Mouse (Mus musculus): ENCODE results near the gene St6galnac4. TPM values are rescaled to one million over a fixed set of nuclear protein-coding genes. Genes with fewer than 3 reads are reported as not detected.
A peak's percentile ranks its signal among the peaks of the same experiment; 100 is the strongest.

St6galnac4 gene
- 30.4 and 35.1 TPM in 2 replicates for polyA plus RNA-seq (2014; fragmentation: Nextera tagmentation; extraction: Ambion mirVana)

- Histone ChIP-seq H3K27me3 (ENCODE audit: control insufficient read depth, insufficient read depth, low read length) (no peaks in the 10 kb centered on the region), H3K9me3 (ENCODE audit: control insufficient read depth, low read length) (no peaks in the 10 kb centered on the region), H3K36me3 (ENCODE audit: control insufficient read depth, insufficient read depth, low read length) (no peaks in the 10 kb centered on the region), H3K4me2 (ENCODE audit: low read depth, low read length) (peak within 1 kb of the TSS; percentile 66), H3K9ac (replicated peaks; ENCODE audit: low read depth, low read length) (peak within 1 kb of the TSS; percentile 65), H3K27ac (ENCODE audit: low read depth, low read length) (peak within 1 kb of the TSS; percentile 44; the same call in 1 of the 2 replicates), H3K4me3 (ENCODE audit: low read depth, low read length) (peak within 1 kb of the TSS; percentile 49), H3K4me1 (ENCODE audit: control insufficient read depth, insufficient read depth, low read length) (peaks cover 12% of the 10 kb centered on the region; the same call in 1 of the 2 replicates)
- ATAC-seq (ENCODE audit: low read depth), result peak; percentile 84
- under 1% methylated on average over 29 of the region's 38 CpGs for WGBS
These were observed at the start of gene St6galnac4 for GRCm38 (mm10) chr2:32586871-32587351. St6galnac4 (plus strand) TSS chr2:32587095.

- Histone ChIP-seq H3K4me2 (ENCODE audit: low read depth, low read length) (peak overlapping the region; percentile 82), H3K9me3 (ENCODE audit: control insufficient read depth, low read length) (no peaks in the 10 kb centered on the region), H3K36me3 (ENCODE audit: control insufficient read depth, insufficient read depth, low read length) (no peaks in the 10 kb centered on the region), H3K4me3 (ENCODE audit: low read depth, low read length) (peak overlapping the region; percentile 86), H3K4me1 (ENCODE audit: control insufficient read depth, insufficient read depth, low read length) (peaks cover 40% of the 10 kb centered on the region), H3K27me3 (ENCODE audit: control insufficient read depth, insufficient read depth, low read length) (no peaks in the 10 kb centered on the region), H3K27ac (ENCODE audit: low read depth, low read length) (no peak overlapping the region), H3K9ac (replicated peaks; ENCODE audit: low read depth, low read length) (peak overlapping the region; percentile 94)
- 11% methylated on average over 9 of the region's 9 CpGs for WGBS
- ATAC-seq (ENCODE audit: low read depth), result no peak
These were observed 49.5 kb upstream of the St6galnac4 start for GRCm38 (mm10) chr2:32537360-32537905.

- H3K4me2 ChIP-seq (ENCODE audit: low read depth, low read length), result peak overlapping the region; percentile 82
- peak overlapping the region; percentile 32; the same call in 1 of the 2 replicates for H3K9ac ChIP-seq (replicated peaks; ENCODE audit: low read depth, low read length)
- no peak for ATAC-seq (ENCODE audit: low read depth)
- peaks cover 41% of the 10 kb centered on the region for H3K4me1 ChIP-seq (ENCODE audit: control insufficient read depth, insufficient read depth, low read length)
- no peaks in the 10 kb centered on the region for H3K9me3 ChIP-seq (ENCODE audit: control insufficient read depth, low read length)
- H3K27ac ChIP-seq (ENCODE audit: low read depth, low read length), result no peak overlapping the region
- H3K4me3 ChIP-seq (ENCODE audit: low read depth, low read length), result peak overlapping the region; percentile 86
- no peaks in the 10 kb centered on the region for H3K36me3 ChIP-seq (ENCODE audit: control insufficient read depth, insufficient read depth, low read length)
- H3K27me3 ChIP-seq (ENCODE audit: control insufficient read depth, insufficient read depth, low read length), result no peaks in the 10 kb centered on the region
- WGBS, result 68% methylated on average over 5 of the region's 5 CpGs
These were observed 49.0 kb upstream of the St6galnac4 start for GRCm38 (mm10) chr2:32537941-32538340.

GRCm38 (mm10) chr2:32538461-32538860 lies 48.4 kb upstream of the St6galnac4 start:
- WGBS, result 74% methylated on average over 4 of the region's 4 CpGs
- H3K4me1 ChIP-seq (ENCODE audit: control insufficient read depth, insufficient read depth, low read length), result peaks cover 43% of the 10 kb centered on the region

GRCm38 (mm10) chr2:32539452-32539981 lies 47.4 kb upstream of the St6galnac4 start:
- H3K27me3 ChIP-seq (ENCODE audit: control insufficient read depth, insufficient read depth, low read length), result no peaks in the 10 kb centered on the region
- H3K27ac ChIP-seq (ENCODE audit: low read depth, low read length), result no peak overlapping the region
- no peak overlapping the region; the same call in 1 of the 2 replicates for H3K4me2 ChIP-seq (ENCODE audit: low read depth, low read length)
- H3K36me3 ChIP-seq (ENCODE audit: control insufficient read depth, insufficient read depth, low read length), result no peaks in the 10 kb centered on the region
- H3K4me1 ChIP-seq (ENCODE audit: control insufficient read depth, insufficient read depth, low read length), result peaks cover 36% of the 10 kb centered on the region
- WGBS, result 82% methylated on average over 14 of the region's 14 CpGs
- H3K9ac ChIP-seq (replicated peaks; ENCODE audit: low read depth, low read length), result no peak overlapping the region
- H3K4me3 ChIP-seq (ENCODE audit: low read depth, low read length), result no peak overlapping the region
- H3K9me3 ChIP-seq (ENCODE audit: control insufficient read depth, low read length), result no peaks in the 10 kb centered on the region
- no peak for ATAC-seq (ENCODE audit: low read depth)

More at GRCm38 (mm10) chr2:32538461-32538860, 48.4 kb upstream of the St6galnac4 start:
- H3K27me3 ChIP-seq (ENCODE audit: control insufficient read depth, insufficient read depth, low read length), result no peaks in the 10 kb centered on the region
- no peaks in the 10 kb centered on the region for H3K9me3 ChIP-seq (ENCODE audit: control insufficient read depth, low read length)
- peak overlapping the region; percentile 82 for H3K4me2 ChIP-seq (ENCODE audit: low read depth, low read length)
- H3K9ac ChIP-seq (replicated peaks; ENCODE audit: low read depth, low read length), result peak overlapping the region; percentile 32; the same call in 1 of the 2 replicates
- no peak for ATAC-seq (ENCODE audit: low read depth)
- no peak overlapping the region; the same call in 1 of the 2 replicates for H3K4me3 ChIP-seq (ENCODE audit: low read depth, low read length)
- no peak overlapping the region for H3K27ac ChIP-seq (ENCODE audit: low read depth, low read length)
- H3K36me3 ChIP-seq (ENCODE audit: control insufficient read depth, insufficient read depth, low read length), result no peaks in the 10 kb centered on the region

GRCm38 (mm10) chr2:32541333-32541908 lies 45.5 kb upstream of the St6galnac4 start:
- Histone ChIP-seq H3K4me3 (ENCODE audit: low read depth, low read length) (no peak overlapping the region), H3K9ac (replicated peaks; ENCODE audit: low read depth, low read length) (no peak overlapping the region), H3K27ac (ENCODE audit: low read depth, low read length) (no peak overlapping the region), H3K27me3 (ENCODE audit: control insufficient read depth, insufficient read depth, low read length) (no peaks in the 10 kb centered on the region), H3K4me2 (ENCODE audit: low read depth, low read length) (no peak overlapping the region), H3K36me3 (ENCODE audit: control insufficient read depth, insufficient read depth, low read length) (no peaks in the 10 kb centered on the region), H3K4me1 (ENCODE audit: control insufficient read depth, insufficient read depth, low read length) (peaks cover 33% of the 10 kb centered on the region), H3K9me3 (ENCODE audit: control insufficient read depth, low read length) (no peaks in the 10 kb centered on the region)
- WGBS, result 91% methylated on average over 2 of the region's 2 CpGs
- ATAC-seq (ENCODE audit: low read depth), result no peak

- H3K27me3 ChIP-seq (ENCODE audit: control insufficient read depth, insufficient read depth, low read length), result no peaks in the 10 kb centered on the region
- WGBS, result 95% methylated on average over 4 of the region's 4 CpGs
- no peaks in the 10 kb centered on the region for H3K36me3 ChIP-seq (ENCODE audit: control insufficient read depth, insufficient read depth, low read length)
- no peak overlapping the region for H3K27ac ChIP-seq (ENCODE audit: low read depth, low read length)
- H3K9me3 ChIP-seq (ENCODE audit: control insufficient read depth, low read length), result no peaks in the 10 kb centered on the region
- H3K4me2 ChIP-seq (ENCODE audit: low read depth, low read length), result no peak overlapping the region
- no peak overlapping the region for H3K4me3 ChIP-seq (ENCODE audit: low read depth, low read length)
- H3K9ac ChIP-seq (replicated peaks; ENCODE audit: low read depth, low read length), result no peak overlapping the region
- ATAC-seq (ENCODE audit: low read depth), result no peak
- H3K4me1 ChIP-seq (ENCODE audit: control insufficient read depth, insufficient read depth, low read length), result peaks cover 27% of the 10 kb centered on the region
These were observed 44.8 kb upstream of the St6galnac4 start for GRCm38 (mm10) chr2:32541986-32542573.

- no peaks in the 10 kb centered on the region for H3K36me3 ChIP-seq (ENCODE audit: control insufficient read depth, insufficient read depth, low read length)
- H3K4me3 ChIP-seq (ENCODE audit: low read depth, low read length), result no peak overlapping the region
- 81% methylated on average over 3 of the region's 3 CpGs for WGBS
- H3K27me3 ChIP-seq (ENCODE audit: control insufficient read depth, insufficient read depth, low read length), result no peaks in the 10 kb centered on the region
- no peak overlapping the region for H3K27ac ChIP-seq (ENCODE audit: low read depth, low read length)
- H3K9me3 ChIP-seq (ENCODE audit: control insufficient read depth, low read length), result no peaks in the 10 kb centered on the region
- no peak for ATAC-seq (ENCODE audit: low read depth)
- no peak overlapping the region for H3K9ac ChIP-seq (replicated peaks; ENCODE audit: low read depth, low read length)
- H3K4me1 ChIP-seq (ENCODE audit: control insufficient read depth, insufficient read depth, low read length), result peaks cover 17% of the 10 kb centered on the region
- no peak overlapping the region for H3K4me2 ChIP-seq (ENCODE audit: low read depth, low read length)
These were observed 43.9 kb upstream of the St6galnac4 start for GRCm38 (mm10) chr2:32543031-32543449.

GRCm38 (mm10) chr2:32546951-32547350 lies 39.9 kb upstream of the St6galnac4 start:
- H3K27ac ChIP-seq (ENCODE audit: low read depth, low read length), result no peak overlapping the region
- H3K9me3 ChIP-seq (ENCODE audit: control insufficient read depth, low read length), result no peaks in the 10 kb centered on the region
- ATAC-seq (ENCODE audit: low read depth), result no peak
- peaks cover 10% of the 10 kb centered on the region; the same call in 1 of the 2 replicates for H3K4me1 ChIP-seq (ENCODE audit: control insufficient read depth, insufficient read depth, low read length)
- no peaks in the 10 kb centered on the region for H3K27me3 ChIP-seq (ENCODE audit: control insufficient read depth, insufficient read depth, low read length)
- H3K4me2 ChIP-seq (ENCODE audit: low read depth, low read length), result no peak overlapping the region
- no peaks in the 10 kb centered on the region for H3K36me3 ChIP-seq (ENCODE audit: control insufficient read depth, insufficient read depth, low read length)
- 86% methylated on average over 1 of the region's 1 CpGs for WGBS
- no peak overlapping the region for H3K9ac ChIP-seq (replicated peaks; ENCODE audit: low read depth, low read length)
- no peak overlapping the region for H3K4me3 ChIP-seq (ENCODE audit: low read depth, low read length)
